Mouse (Mus musculus) embryonic facial prominence, embryonic 12.5 days (tissue): Measurements from ENCODE around the gene Gm11127. TPM values are rescaled to one million over a fixed set of nuclear protein-coding genes. Genes with fewer than 3 reads are reported as not detected.
"Not testable (repeated sequence)": the region's sequence is repeated elsewhere in the genome, so short reads cannot be mapped to it uniquely, and the experiment has no call there.

Experiments used
- ATAC-seq: fragments of 200-750 bp; cut with Nextera tagmentation; 2 replicates; pipeline ENCODE4 v1.8.0; 2017; ENCODE audit not compliant: insufficient number of reproducible peaks, insufficient read depth, low FRiP score, low TSS enrichment
- H3K27ac ChIP-seq: fragments of 300-500 bp; sonication (generic); 2 replicates; pipeline ENCODE4 v1.5.1; 2016; ENCODE audit warnings: mild to moderate bottlenecking
- H3K27me3 ChIP-seq: fragments of 300-500 bp; sonication (generic); 2 replicates; pipeline ENCODE4 v1.6.1; 2016; ENCODE audit warnings: mild to moderate bottlenecking, moderate library complexity
- H3K36me3 ChIP-seq: fragments of 300-500 bp; sonication (generic); 2 replicates; pipeline ENCODE4 v1.6.1; 2016; ENCODE audit warnings: mild to moderate bottlenecking
- H3K4me1 ChIP-seq: fragments of 300-500 bp; sonication (generic); 2 replicates; pipeline ENCODE4 v1.6.1; 2016
- H3K4me2 ChIP-seq: fragments of 300-500 bp; sonication (generic); replicated peaks from 2 replicates; pipeline ENCODE4 v1.6.1; 2016; ENCODE audit warnings: mild to moderate bottlenecking, moderate library complexity
- H3K4me3 ChIP-seq: fragments of 300-500 bp; sonication (generic); 2 replicates; pipeline ENCODE4 v1.5.1; 2016; ENCODE audit warnings: mild to moderate bottlenecking
- H3K9ac ChIP-seq: fragments of 300-500 bp; sonication (generic); 2 replicates; pipeline ENCODE4 v1.6.1; 2016; ENCODE audit warnings: mild to moderate bottlenecking, moderate library complexity
- H3K9me3 ChIP-seq: fragments of 300-500 bp; sonication (generic); 2 replicates; pipeline ENCODE4 v1.6.1; 2016; ENCODE audit warnings: mild to moderate bottlenecking, moderate library complexity
- WGBS: fragments of 180-500 bp; shearing (Covaris S2); methylation state at CpG from one replicate; pipeline ENCODE4 v1.1.7; 2016; 5-methylcytosine and 5-hydroxymethylcytosine counted together
- polyA plus RNA-seq: library from polyadenylated mRNA; unstranded; fragments of >200 nt; fragmentation: Nextera tagmentation; extraction: Ambion mirVana; gene quantifications from 2 replicates; pipeline ENCODE4 v1.2.1, GENCODE M21; 2016

The Gm11127 gene
- not detected in 2 replicates for polyA plus RNA-seq

DNA sequence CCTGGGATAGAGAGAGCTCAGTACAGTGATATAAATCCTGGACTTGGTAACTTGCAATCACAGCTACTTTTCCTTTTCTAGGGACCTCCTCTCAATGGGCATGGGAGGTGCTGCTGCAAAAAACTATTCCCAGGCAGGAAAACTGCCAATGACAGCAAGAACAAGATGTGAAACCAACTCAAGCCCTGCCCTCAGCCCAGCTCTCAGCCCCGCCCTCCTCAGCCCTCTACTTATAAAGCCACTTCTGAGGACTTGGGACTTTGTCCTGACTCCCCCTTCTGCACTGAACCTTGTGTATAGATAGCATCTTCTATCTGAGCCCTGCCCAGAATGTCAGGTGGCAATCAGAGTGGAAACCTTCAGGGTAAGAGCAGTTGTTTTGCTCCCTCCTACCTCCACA, at the start of gene Gm11127:
Gene Gm11127, minus strand, starts transcription at position 10 of the 400 bp plus-strand sequence.
- H3K27ac ChIP-seq, H3K4me1 ChIP-seq, H3K4me3 ChIP-seq, H3K27me3 ChIP-seq, ATAC-seq, H3K36me3 ChIP-seq, H3K4me2 ChIP-seq, H3K9me3 ChIP-seq, H3K9ac ChIP-seq: not testable (repeated sequence)
- WGBS: 63% methylated on average over 1 of the region's 1 CpGs

DNA sequence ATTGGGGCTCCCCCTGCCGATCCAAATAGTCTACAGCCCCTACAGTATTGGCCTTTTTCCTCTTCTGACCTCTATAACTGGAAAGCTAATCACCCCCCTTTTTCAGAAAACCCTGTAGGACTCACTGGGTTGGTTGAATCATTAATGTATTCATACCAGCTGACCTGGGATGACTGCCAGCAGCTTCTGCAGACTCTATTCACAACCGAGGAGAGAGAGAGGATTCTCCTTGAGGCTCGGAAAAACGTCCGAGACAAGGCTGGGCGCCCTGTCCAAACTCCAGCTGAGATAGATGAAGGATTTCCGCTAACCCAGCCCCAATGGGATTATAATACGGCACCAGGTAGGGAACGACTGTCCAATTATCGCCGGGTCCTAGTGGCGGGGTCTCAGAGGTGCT, 43.9 kb upstream of the Gm11127 start:
- not testable (repeated sequence) for ATAC-seq, H3K27ac ChIP-seq, H3K27me3 ChIP-seq, H3K36me3 ChIP-seq, H3K4me3 ChIP-seq, H3K4me1 ChIP-seq, H3K9ac ChIP-seq, H3K9me3 ChIP-seq, H3K4me2 ChIP-seq
- WGBS: 89% methylated on average over 12 of the region's 12 CpGs

DNA sequence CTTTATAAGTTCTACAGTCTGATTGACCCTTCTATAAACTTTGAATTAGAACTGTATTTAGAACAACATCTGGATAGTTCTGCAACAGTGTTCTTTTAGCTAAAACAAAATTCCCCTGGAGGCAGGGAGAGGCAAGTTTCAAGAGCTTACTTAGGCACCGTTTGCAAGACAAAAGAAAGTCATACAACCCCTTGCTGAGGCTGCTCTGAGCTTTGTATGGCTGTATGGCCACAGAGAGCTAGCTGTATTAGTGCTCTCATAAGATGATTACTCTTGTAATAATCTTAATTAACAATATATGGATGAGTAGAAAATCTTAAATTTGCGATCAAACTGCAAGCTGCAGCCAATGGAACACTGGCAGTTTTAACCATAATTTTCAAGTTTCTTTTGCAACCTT, 41.4 kb upstream of the Gm11127 start:
- H3K4me3 ChIP-seq: not testable (repeated sequence)
- WGBS: 49% methylated on average over 2 of the region's 2 CpGs

DNA sequence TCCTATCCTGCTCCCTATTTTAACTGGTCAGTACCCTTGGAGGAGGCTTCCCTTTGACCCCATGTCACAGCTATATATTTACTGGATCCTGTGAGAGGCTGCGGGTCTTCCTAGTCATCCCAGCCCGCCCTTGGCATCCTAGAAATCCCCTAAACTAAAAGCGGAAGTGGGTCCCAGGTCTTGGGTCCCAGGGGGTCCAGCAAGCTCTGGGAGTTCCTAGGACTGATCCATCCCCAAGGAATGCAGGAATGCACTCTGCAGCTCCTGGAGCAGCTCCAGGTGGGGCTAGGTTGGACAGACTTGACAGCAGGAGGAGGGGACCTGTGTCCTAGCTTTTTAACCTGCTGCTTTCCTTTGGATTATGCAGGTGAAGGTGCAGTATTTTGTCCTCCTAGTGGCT, 35.8 kb upstream of the Gm11127 start:
- 19% methylated on average over 3 of the region's 3 CpGs for WGBS
- H3K27ac ChIP-seq: no peak overlapping the region
- H3K4me1 ChIP-seq: no peaks in the 10 kb centered on the region
- H3K9ac ChIP-seq: no peak overlapping the region
- no peak overlapping the region for H3K4me2 ChIP-seq
- no peaks in the 10 kb centered on the region for H3K27me3 ChIP-seq
- H3K36me3 ChIP-seq: no peaks in the 10 kb centered on the region
- H3K4me3 ChIP-seq: no peak overlapping the region
- no peak for ATAC-seq
- no peaks in the 10 kb centered on the region for H3K9me3 ChIP-seq

More for the DNA sequence above, 41.4 kb upstream of the Gm11127 start:
- not testable (repeated sequence) for H3K27me3 ChIP-seq, H3K36me3 ChIP-seq, H3K4me1 ChIP-seq, ATAC-seq, H3K4me2 ChIP-seq, H3K27ac ChIP-seq, H3K9me3 ChIP-seq, H3K9ac ChIP-seq

DNA sequence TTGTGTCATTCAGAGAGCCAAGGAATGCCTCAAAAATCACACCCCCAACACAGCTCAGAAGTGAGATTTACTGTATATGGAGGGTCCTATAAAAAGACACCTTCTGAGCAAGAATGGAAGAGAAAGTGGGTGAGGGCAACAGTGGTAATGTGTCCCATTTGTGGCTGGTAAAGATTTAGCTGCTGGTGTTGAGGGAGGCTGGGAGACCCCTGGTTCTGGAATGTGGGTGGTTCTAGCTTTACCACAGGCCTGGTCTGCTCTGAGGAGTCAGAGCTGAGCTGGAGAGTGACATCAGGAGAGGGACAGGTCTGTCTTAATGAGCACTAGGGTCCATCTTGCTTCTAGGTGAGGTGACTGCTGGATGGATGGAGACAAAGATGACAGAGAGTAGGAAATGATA, 34.3 kb upstream of the Gm11127 start:
- not testable (repeated sequence) for H3K27me3 ChIP-seq, H3K36me3 ChIP-seq, H3K4me1 ChIP-seq, H3K27ac ChIP-seq, H3K9me3 ChIP-seq, H3K9ac ChIP-seq, H3K4me3 ChIP-seq, ATAC-seq, H3K4me2 ChIP-seq

DNA sequence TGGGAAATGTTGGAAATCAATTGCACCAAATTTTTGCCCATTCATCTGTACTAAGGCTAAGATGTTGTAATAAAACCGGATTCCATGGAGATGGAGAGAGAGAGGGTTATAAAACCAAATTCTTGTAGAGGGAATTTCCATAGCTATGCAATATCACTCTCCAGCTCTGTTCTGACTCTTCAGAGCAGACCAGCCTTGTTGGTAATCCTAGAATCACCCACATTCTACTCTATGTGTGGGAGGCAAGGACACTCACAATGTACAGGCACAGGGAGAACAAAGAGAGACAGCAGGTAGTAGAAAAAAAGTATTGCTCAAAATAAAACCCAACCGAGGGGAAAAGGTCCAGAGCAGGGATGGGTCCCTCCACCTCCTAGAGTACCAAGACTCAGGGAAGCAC, 33.8 kb upstream of the Gm11127 start:
- H3K27me3 ChIP-seq, H3K9me3 ChIP-seq, H3K4me2 ChIP-seq, H3K4me3 ChIP-seq, H3K27ac ChIP-seq, ATAC-seq, H3K4me1 ChIP-seq, H3K9ac ChIP-seq, H3K36me3 ChIP-seq: not testable (repeated sequence)
- WGBS: no CpG with 5 or more reads among the region's 2 CpGs

DNA sequence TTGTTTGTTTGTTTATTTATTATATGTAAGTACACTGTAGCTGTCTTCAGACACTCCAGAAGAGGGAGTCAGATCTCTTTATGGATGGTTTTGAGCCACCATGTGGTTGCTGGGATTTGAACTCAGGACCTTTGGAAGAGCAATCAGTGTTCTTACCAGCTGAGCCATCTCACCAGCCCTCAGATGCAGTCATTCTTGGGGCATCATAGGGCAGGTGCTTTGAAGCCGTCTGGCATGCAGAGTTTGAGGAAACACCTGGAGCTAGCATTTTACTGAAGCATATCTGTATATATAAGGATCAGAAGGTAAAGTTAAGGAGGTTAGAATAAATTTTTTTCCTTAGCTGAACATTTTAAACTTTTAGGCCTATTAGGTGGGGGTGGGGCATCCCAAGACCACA, 27.8 kb upstream of the Gm11127 start:
- H3K4me2 ChIP-seq, H3K4me3 ChIP-seq, H3K9ac ChIP-seq, ATAC-seq, H3K27ac ChIP-seq, H3K36me3 ChIP-seq, H3K9me3 ChIP-seq, H3K4me1 ChIP-seq: not testable (repeated sequence)
- peaks cover 31% of the 10 kb centered on the region for H3K27me3 ChIP-seq
- 60% methylated on average over 1 of the region's 1 CpGs for WGBS

DNA sequence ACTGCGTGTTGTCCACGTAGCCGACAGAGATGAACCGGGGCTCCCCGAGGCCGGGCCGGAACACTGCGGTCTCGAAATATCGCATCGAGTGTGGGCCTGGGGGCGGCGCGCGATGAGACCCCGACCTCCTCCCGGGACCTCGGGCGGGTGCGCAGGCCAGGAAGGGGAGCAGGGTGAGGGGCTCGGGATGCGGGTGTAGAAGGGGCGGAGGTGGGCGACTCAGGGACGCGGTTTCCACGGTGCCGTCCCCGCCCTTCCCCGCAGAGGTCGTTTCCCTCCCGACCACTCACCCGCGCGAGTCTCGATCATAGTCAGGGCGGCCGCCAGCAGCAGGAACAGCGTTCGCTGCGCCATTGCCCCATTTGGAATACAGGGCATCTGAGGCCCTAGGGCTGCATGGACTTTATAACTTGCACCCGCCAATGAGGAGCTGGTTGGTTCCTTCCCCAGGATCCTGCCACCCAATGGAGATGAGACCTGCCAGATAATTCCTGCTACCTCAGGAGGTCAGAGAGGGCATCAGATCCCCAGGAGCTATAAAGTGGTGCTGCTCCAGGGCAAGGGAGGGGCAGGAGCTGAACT, 25.8 kb upstream of the Gm11127 start:
- Histone ChIP-seq H3K4me2 (peak overlapping the region; percentile 95), H3K4me3 (peak overlapping the region; percentile 45), H3K27ac (no peak overlapping the region), H3K36me3 (no peaks in the 10 kb centered on the region), H3K9ac (peak overlapping the region; percentile 17), H3K27me3 (peaks cover 31% of the 10 kb centered on the region), H3K4me1 (peaks cover 6% of the 10 kb centered on the region; the same call in 1 of the 2 replicates), H3K9me3 (no peaks in the 10 kb centered on the region)
- 1% methylated on average over 41 of the region's 42 CpGs for WGBS
- ATAC-seq: peak; percentile 47; the same call in 1 of the 2 replicates

DNA sequence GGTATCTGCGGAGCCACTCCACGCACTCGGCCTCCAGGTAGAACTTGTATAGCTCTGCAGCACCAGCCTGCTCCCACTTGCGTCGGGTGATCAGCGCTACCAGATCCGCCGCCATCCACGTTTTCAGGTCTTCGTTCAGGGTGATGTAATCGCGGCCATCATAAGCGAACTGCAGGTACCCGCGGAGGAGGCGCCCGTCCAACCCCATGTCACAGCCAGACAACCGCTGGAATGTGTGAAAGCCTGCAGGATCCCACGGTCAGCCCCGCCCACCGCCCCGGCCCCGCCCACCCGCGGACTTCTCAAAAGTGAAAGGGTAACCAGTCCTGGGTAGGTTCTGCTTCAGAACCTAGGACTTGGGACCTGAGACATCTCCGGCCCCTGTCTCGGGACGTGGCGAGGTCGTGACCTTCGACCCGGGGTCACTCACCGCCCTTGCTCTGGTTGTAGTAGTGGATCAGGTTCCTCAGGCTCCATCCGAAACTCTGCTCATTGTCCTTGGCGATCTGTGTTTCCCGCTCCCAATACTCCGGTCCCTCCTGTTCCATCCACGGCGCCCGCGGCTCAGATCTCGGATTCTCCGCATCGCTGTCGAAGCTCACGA, 25.2 kb upstream of the Gm11127 start:
- Histone ChIP-seq H3K27me3 (peaks cover 31% of the 10 kb centered on the region), H3K4me1 (peaks cover 6% of the 10 kb centered on the region; the same call in 1 of the 2 replicates), H3K36me3 (no peaks in the 10 kb centered on the region), H3K4me3 (peak overlapping the region; percentile 45), H3K9ac (peak overlapping the region; percentile 17), H3K9me3 (no peaks in the 10 kb centered on the region), H3K27ac (no peak overlapping the region), H3K4me2 (peak overlapping the region; percentile 95)
- under 1% methylated on average over 45 of the region's 46 CpGs for WGBS
- peak; percentile 52; the same call in 1 of the 2 replicates for ATAC-seq

DNA sequence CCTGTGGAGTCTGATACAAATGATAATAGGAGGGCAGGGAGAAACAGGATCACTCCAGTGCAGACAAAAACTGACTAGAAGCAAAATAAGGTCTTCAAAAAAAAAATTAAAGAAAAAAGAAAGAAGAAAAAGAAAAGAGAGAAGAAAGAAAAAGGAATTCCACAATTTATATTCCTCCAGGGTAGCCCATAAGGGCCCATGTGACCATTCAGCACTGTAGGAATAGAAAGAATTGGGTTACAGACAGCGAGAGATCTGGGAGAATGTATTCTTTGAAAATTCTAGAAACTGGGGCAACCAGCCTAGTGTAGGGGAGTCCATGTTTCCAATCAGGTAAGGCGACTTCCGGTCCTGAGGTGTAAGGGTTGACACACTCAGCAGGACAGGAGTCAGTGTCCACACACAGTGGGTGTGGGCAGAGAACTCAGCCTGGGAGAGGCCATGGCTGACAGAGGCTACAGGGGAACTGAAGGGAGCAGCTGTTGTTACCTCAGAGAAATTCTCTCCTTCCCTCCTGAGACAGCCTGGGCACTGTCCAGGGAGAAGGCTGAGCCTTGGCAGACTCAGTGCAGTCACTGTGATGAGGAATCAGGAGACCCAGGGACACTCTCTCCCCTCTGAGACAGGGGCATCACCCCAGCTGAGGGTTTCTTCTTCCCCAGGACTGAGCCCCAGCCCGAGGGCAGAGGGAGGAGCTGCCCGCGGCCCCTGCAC, 24.5 kb upstream of the Gm11127 start:
- not testable (repeated sequence) for H3K9me3 ChIP-seq, H3K27ac ChIP-seq, H3K36me3 ChIP-seq, H3K4me1 ChIP-seq, H3K9ac ChIP-seq, ATAC-seq
- H3K4me2 ChIP-seq: peak overlapping the region; percentile 95
- 22% methylated on average over 6 of the region's 6 CpGs for WGBS
- H3K27me3 ChIP-seq: peaks cover 31% of the 10 kb centered on the region
- peak overlapping the region; percentile 45 for H3K4me3 ChIP-seq

DNA sequence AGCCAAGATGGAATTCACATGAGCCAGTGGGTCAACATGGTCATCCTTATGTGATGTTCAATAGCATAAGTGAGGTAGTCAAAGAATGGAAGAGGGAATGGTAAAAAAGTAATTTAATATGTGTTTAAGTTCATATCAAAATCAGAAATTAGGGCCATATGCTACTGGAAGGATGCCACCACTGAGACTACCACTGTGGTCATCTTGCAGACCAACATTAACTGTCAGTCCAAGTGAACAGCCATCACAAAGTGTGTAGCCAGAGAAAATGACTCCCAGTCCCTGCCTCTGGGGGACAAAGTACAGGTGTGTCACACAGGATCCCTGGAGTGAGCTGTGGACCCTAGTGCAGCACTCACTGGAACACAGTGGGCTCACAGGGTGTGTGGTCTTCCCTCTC, 23.7 kb upstream of the Gm11127 start:
- H3K9ac ChIP-seq, H3K9me3 ChIP-seq, H3K4me1 ChIP-seq, H3K36me3 ChIP-seq, ATAC-seq, H3K4me3 ChIP-seq, H3K4me2 ChIP-seq, H3K27ac ChIP-seq: not testable (repeated sequence)
- H3K27me3 ChIP-seq: peaks cover 31% of the 10 kb centered on the region

DNA sequence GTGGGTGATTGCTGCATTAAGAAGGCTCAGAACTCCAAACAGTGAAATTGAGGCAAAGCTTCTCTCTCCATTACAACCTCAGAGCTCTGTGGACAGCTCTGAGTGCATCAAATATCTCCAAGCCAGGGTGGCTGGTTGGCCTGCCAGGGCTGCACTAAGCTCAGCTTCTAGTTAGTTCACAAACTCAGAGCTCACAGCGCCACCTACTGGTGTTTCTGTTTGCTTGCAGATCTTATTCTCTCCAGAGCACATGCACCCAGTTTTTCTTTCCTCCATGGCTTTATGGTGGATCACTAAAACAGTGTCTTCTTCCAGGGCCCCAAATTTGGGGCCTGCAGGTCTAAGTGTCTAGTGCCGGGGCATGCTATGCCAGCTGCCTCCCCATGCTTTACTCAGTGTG, 2.7 kb upstream of the Gm11127 start:
- Histone ChIP-seq H3K4me2 (no peak overlapping the region), H3K27me3 (no peaks in the 10 kb centered on the region), H3K9me3 (no peaks in the 10 kb centered on the region), H3K9ac (no peak overlapping the region), H3K4me1 (no peaks in the 10 kb centered on the region), H3K4me3 (no peak overlapping the region), H3K27ac (no peak overlapping the region), H3K36me3 (no peaks in the 10 kb centered on the region)
- ATAC-seq: no peak
- WGBS: 27% methylated on average over 2 of the region's 2 CpGs
